Mouse (Mus musculus) myocyte (in vitro differentiated cells): ENCODE results near the gene Mlf2.

Source experiments
- CEBPB ChIP-seq: IDR thresholded peaks from 2 replicates; pipeline ENCODE4 v1.6.1; 2011; ENCODE audit warnings: mild to moderate bottlenecking, moderate library complexity; ENCODE audit not compliant: poor library complexity, insufficient read depth, severe bottlenecking
- E2F4 ChIP-seq: IDR thresholded peaks from one replicate; pipeline ENCODE4 v1.6.1; 2011; ENCODE audit warnings: mild to moderate bottlenecking, control low read depth, moderate library complexity; ENCODE audit not compliant: insufficient read depth
- MAX ChIP-seq: IDR thresholded peaks from one replicate; pipeline ENCODE4 v1.6.1; 2011; ENCODE audit warnings: low read depth, mild to moderate bottlenecking, control low read depth
- MYOD1 ChIP-seq, 3 experiments: IDR thresholded peaks; one replicate each; pipeline ENCODE4 v1.6.1; 2011; ENCODE audit warnings: control low read depth in 2 of 3, low read depth in 2 of 3, mild to moderate bottlenecking in 2 of 3, moderate library complexity in 1 of 3; ENCODE audit not compliant: insufficient read length in 2 of 3, control insufficient read depth in 1 of 3
- MYOG ChIP-seq, 3 experiments: IDR thresholded peaks; one replicate each; pipeline ENCODE4 v1.6.1; 2011; ENCODE audit warnings: control low read depth in 2 of 3, low read depth in 2 of 3, mild to moderate bottlenecking in 2 of 3; ENCODE audit not compliant: insufficient read length in 2 of 3, control insufficient read depth in 1 of 3, insufficient read depth in 1 of 3
- POLR2A ChIP-seq: IDR thresholded peaks from one replicate; pipeline ENCODE4 v1.6.1; 2011; ENCODE audit warnings: low read depth, mild to moderate bottlenecking, control low read depth, moderate library complexity; ENCODE audit not compliant: insufficient read length
- POLR2AphosphoS2 ChIP-seq: IDR thresholded peaks from one replicate; pipeline ENCODE4 v1.6.1; 2011; ENCODE audit warnings: low read depth, control low read depth; ENCODE audit not compliant: insufficient read length
- USF1 ChIP-seq: IDR thresholded peaks from one replicate; pipeline ENCODE4 v1.6.1; 2011; ENCODE audit warnings: low read depth, mild to moderate bottlenecking, control low read depth, moderate library complexity

- no peak for TF ChIP-seq POLR2A
- no peak for TF ChIP-seq E2F4
- TF ChIP-seq USF1, result no peak
- no peak for TF ChIP-seq MYOG (IDR thresholded peaks at IDR 0.05; ENCODE audit: control insufficient read depth in 1 of 3, insufficient read depth in 1 of 3, insufficient read length in 2 of 3, low read depth in 2 of 3)
- TF ChIP-seq POLR2AphosphoS2, result no peak
- no peak for TF ChIP-seq MAX
- no peak for TF ChIP-seq MYOD1 (IDR thresholded peaks at IDR 0.05; ENCODE audit: control insufficient read depth in 1 of 3, insufficient read length in 2 of 3, low read depth in 2 of 3)
- no peak for TF ChIP-seq CEBPB
Measured at GRCm38 (mm10) chr6:124920318-124921085, 10.7 kb upstream of the Mlf2 start.
